Mouse (Mus musculus) stomach, embryonic 16.5 days (tissue): ENCODE measurements around the gene Cers3. TPM values are rescaled to one million over a fixed set of nuclear protein-coding genes. Genes with fewer than 3 reads are reported as not detected.

ENCODE experiments used
- ATAC-seq: fragments of 200-750 bp; cut with Nextera tagmentation; 2 replicates; pipeline ENCODE4 v1.8.0; 2017; ENCODE audit warnings: moderate number of reproducible peaks, moderate TSS enrichment; ENCODE audit not compliant: insufficient read depth, low FRiP score
- H3K27ac ChIP-seq: fragments of 300-500 bp; sonication (generic); 2 replicates; pipeline ENCODE4 v1.5.1; 2014; ENCODE audit warnings: low read length
- H3K27me3 ChIP-seq: fragments of 300-500 bp; sonication (generic); 2 replicates; pipeline ENCODE4 v1.6.1; 2014; ENCODE audit warnings: low read length, control low read depth, mixed read lengths; ENCODE audit not compliant: control insufficient read depth, insufficient read depth
- H3K36me3 ChIP-seq: fragments of 300-500 bp; sonication (generic); 2 replicates; pipeline ENCODE4 v1.6.1; 2014; ENCODE audit warnings: low read length; ENCODE audit not compliant: control insufficient read depth, insufficient read depth
- H3K4me1 ChIP-seq: fragments of 300-500 bp; sonication (generic); 2 replicates; pipeline ENCODE4 v1.6.1; 2014; ENCODE audit warnings: low read length, control low read depth, mixed read lengths; ENCODE audit not compliant: control insufficient read depth, insufficient read depth
- H3K4me2 ChIP-seq: fragments of 300-500 bp; sonication (generic); 2 replicates; pipeline ENCODE4 v1.6.1; 2014; ENCODE audit warnings: low read depth, low read length, mixed read lengths
- H3K4me3 ChIP-seq: fragments of 300-500 bp; sonication (generic); replicated peaks from 2 replicates; pipeline ENCODE4 v1.5.1; 2014; ENCODE audit warnings: mild to moderate bottlenecking, low read length
- H3K9ac ChIP-seq: fragments of 300-500 bp; sonication (generic); 2 replicates; pipeline ENCODE4 v1.6.1; 2014; ENCODE audit warnings: low read length
- H3K9me3 ChIP-seq: fragments of 300-500 bp; sonication (generic); replicated peaks from 2 replicates; pipeline ENCODE4 v1.6.1; 2016; ENCODE audit warnings: low read length, control low read depth; ENCODE audit not compliant: control insufficient read depth
- WGBS: fragments of 180-500 bp; shearing (Covaris S2); extraction: QIAGEN DNeasy Blood & Tissue Kit; methylation state at CpG from one replicate; pipeline ENCODE4 v1.1.7; 2014; 5-methylcytosine and 5-hydroxymethylcytosine counted together
- polyA plus RNA-seq: library from polyadenylated mRNA; unstranded; fragments of >200 nt; fragmentation: Nextera tagmentation; extraction: Ambion mirVana; gene quantifications from 2 replicates; pipeline ENCODE4 v1.2.1, GENCODE M21; 2015

Gene Cers3
- polyA plus RNA-seq, 1 experiment from 2014 or later = 19.4 TPM

DNA sequence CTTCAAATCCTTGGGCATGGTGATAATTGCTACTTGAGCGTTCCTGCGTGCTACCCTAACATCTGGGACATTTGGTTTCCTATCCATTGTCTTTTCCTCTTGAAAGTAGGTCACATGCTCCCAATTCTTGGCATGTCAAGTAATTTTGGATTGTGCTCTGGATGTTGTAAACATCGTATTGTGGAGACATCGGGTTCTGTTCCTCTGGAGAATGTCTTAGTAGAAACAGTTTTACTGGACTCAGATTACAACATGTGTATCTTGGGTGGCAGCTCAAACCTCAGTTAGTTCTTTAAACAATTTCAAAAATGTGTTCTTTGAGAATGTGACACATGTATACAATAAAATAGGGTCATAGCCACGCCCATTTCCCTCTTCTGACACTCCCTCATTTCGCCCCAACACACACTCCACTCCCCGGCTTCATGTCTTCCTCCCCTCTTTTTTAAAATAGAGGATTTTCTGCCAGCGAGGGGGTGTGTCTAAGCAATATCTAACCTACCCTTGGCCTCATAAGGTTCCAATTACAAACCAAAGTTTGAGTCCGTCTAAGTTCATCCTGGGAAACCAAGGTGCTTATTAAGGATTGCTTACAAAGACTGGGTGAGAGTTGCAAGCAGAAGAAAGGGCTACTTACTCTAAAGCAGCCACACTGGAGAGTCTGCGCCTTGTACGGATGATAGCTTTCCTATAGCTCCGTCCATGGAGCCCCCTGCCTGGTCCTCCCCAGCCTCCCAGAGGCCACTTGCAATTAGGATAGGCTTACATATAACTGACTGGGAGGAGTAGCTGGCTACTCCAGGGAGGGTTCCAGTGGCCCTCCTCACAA is 115.2 kb downstream of the Cers3 start:
- H3K4me2 ChIP-seq = no peak overlapping the region
- peak; percentile 66; the same call in 1 of the 2 replicates for ATAC-seq
- no peak overlapping the region for H3K9ac ChIP-seq
- peak overlapping the region; percentile 42; the same call in 1 of the 2 replicates for H3K27ac ChIP-seq
- 0 out of 2 replicates have a peak, but pooled peaks cover 8% of the 10 kb centered on the region for H3K4me1 ChIP-seq
- 42% methylated on average over 12 of the region's 12 CpGs for WGBS
- no peaks in the 10 kb centered on the region for H3K27me3 ChIP-seq
- no peaks in the 10 kb centered on the region for H3K9me3 ChIP-seq
- H3K36me3 ChIP-seq = no peaks in the 10 kb centered on the region
- no peak overlapping the region for H3K4me3 ChIP-seq

GRCm38 (mm10) chr7:66859220-66859619 is 115.9 kb downstream of the Cers3 start:
- Histone ChIP-seq H3K36me3 (no peaks in the 10 kb centered on the region), H3K4me2 (no peak overlapping the region), H3K9ac (no peak overlapping the region), H3K27me3 (no peaks in the 10 kb centered on the region), H3K9me3 (no peaks in the 10 kb centered on the region), H3K4me3 (no peak overlapping the region), H3K27ac (no peak overlapping the region), H3K4me1 (0 out of 2 replicates have a peak, but pooled peaks cover 8% of the 10 kb centered on the region)
- no peak for ATAC-seq
- 90% methylated on average over 5 of the region's 5 CpGs for WGBS

DNA sequence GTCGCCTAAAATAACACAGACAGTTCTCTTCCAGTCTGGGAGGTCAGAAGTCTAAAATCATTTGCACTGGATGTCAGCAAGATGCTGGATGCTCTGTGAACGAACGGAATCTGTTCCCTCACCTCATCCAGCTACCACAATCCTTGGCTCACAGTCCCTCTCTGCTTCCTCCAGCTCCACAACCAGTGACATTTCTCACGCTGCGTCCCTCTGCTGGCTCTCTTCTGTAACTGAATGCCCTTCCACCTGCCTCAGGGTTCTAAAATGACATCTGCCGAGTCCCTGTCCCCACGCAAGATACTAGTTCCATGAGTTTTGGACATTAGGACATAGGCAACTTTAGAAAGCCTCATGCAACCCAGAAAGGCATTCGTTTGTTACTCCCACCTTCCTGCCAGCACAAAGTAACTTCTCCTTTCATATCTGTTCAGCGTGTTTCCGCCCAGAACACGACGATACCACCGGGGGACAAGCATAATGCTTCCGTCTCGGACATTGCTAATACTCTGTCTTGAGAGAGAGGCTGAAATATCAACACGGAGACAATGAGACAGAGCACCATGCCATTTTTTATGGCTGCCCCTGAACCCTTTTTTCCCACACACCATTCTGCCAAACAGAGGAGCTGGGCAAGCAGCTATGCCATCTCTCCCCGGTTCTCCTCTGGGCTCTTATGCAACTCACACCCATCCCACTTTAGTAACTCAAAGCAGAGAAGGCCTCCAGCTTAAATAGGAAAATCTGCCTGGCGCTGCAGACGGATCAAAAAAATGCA is 123.8 kb downstream of the Cers3 start:
- Histone ChIP-seq H3K4me1 (peaks cover 31% of the 10 kb centered on the region), H3K4me2 (no peak overlapping the region), H3K4me3 (no peak overlapping the region), H3K27ac (peak overlapping the region; percentile 78), H3K9me3 (no peaks in the 10 kb centered on the region), H3K9ac (peak overlapping the region; percentile 39; the same call in 1 of the 2 replicates), H3K27me3 (no peaks in the 10 kb centered on the region), H3K36me3 (no peaks in the 10 kb centered on the region)
- WGBS = 52% methylated on average over 19 of the region's 19 CpGs
- ATAC-seq = no peak

GRCm38 (mm10) chr7:66867719-66868501 is 124.6 kb downstream of the Cers3 start:
- Histone ChIP-seq H3K4me1 (peaks cover 34% of the 10 kb centered on the region), H3K9me3 (no peaks in the 10 kb centered on the region), H3K4me2 (no peak overlapping the region), H3K27ac (peak overlapping the region; percentile 78), H3K36me3 (no peaks in the 10 kb centered on the region), H3K4me3 (no peak overlapping the region), H3K27me3 (no peaks in the 10 kb centered on the region), H3K9ac (peak overlapping the region; percentile 39; the same call in 1 of the 2 replicates)
- WGBS = 38% methylated on average over 13 of the region's 13 CpGs
- ATAC-seq = peak; percentile 68

DNA sequence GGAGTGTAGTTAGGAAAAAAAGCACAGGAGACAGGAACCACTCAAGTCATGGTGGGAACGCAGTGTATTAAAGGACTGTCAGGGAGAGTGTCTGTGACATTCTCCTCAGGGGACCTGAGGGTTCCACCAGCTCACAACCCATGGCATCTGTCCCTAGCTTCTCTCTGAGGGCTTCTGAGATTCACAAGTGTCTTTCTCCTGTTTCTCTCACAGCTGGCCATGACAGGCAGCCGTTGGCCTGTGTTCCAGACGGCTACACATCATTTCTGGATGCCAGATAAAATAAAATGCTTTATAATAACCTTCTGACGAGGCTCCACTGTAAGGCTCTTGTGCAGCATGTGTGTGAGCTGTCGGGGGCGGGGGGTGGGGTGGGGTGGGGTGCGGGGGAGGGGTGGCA is 128.2 kb downstream of the Cers3 start:
- Histone ChIP-seq H3K4me1 (peaks cover 34% of the 10 kb centered on the region), H3K36me3 (no peaks in the 10 kb centered on the region), H3K4me2 (no peak overlapping the region), H3K4me3 (no peak overlapping the region), H3K9ac (no peak overlapping the region), H3K27ac (peak overlapping the region; percentile 89), H3K27me3 (no peaks in the 10 kb centered on the region), H3K9me3 (no peaks in the 10 kb centered on the region)
- WGBS = 43% methylated on average over 7 of the region's 7 CpGs
- ATAC-seq = peak; percentile 71

- Histone ChIP-seq H3K4me2 (0 out of 2 replicates have a peak overlapping the region, but pooled peaks have one; percentile 5), H3K27ac (peak overlapping the region; percentile 68), H3K9me3 (no peaks in the 10 kb centered on the region), H3K27me3 (no peaks in the 10 kb centered on the region), H3K36me3 (no peaks in the 10 kb centered on the region), H3K4me3 (no peak overlapping the region), H3K4me1 (peaks cover 29% of the 10 kb centered on the region), H3K9ac (no peak overlapping the region)
- 58% methylated on average over 14 of the region's 14 CpGs for WGBS
- peak; percentile 45 for ATAC-seq
These were observed 128.7 kb downstream of the Cers3 start for GRCm38 (mm10) chr7:66871940-66872511.

DNA sequence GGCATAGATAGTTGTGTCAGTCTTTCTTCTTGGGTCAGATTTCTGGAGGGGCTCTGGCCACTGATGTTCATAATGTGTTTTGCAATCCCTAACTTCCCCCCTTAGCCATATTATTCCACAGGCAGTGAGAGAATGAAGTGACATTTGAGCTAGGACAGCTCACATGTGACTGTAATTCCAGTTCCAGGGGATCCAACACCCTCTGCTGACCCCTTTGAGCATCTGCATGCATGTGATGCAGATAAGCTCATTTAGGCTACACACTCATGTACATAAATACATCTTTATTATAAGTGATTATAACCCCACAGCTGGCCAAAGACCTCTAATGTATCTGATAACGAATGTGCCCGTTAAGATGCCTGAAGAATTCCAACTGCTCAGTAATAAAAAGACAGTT is 129.9 kb downstream of the Cers3 start:
- WGBS = 86% methylated on average over 2 of the region's 2 CpGs
- no peak overlapping the region for H3K27ac ChIP-seq

More for the DNA sequence above, 129.9 kb downstream of the Cers3 start:
- Histone ChIP-seq H3K4me2 (no peak overlapping the region), H3K27me3 (no peaks in the 10 kb centered on the region), H3K36me3 (no peaks in the 10 kb centered on the region), H3K9me3 (no peaks in the 10 kb centered on the region), H3K9ac (no peak overlapping the region), H3K4me3 (no peak overlapping the region), H3K4me1 (peaks cover 21% of the 10 kb centered on the region)
- no peak for ATAC-seq
